Mouse (Mus musculus): ENCODE data around the gene Kank3. TPM values are rescaled to one million over a fixed set of nuclear protein-coding genes. Genes with fewer than 3 reads are reported as not detected.

The Kank3 gene
- polyA plus RNA-seq, 1 experiment from 2014 or later, result 78.8 TPM

Other genes with a start within 250 kb of the Kank3 start
- 53.0 and 56.2 TPM in 2 replicates for gene Zfp414, start 181.4 kb upstream of the Kank3 start, polyA plus RNA-seq (2015; fragmentation: Nextera tagmentation; extraction: Ambion mirVana)
- 1.0 and 1.1 TPM in 2 replicates for gene Pram1, start 172.5 kb upstream of the Kank3 start, polyA plus RNA-seq (2015; fragmentation: Nextera tagmentation; extraction: Ambion mirVana)
- 315 and 351 TPM in 2 replicates for gene Hnrnpm, start 123.7 kb upstream of the Kank3 start, polyA plus RNA-seq (2015; fragmentation: Nextera tagmentation; extraction: Ambion mirVana)
- gene March2, start 91.8 kb upstream of the Kank3 start, polyA plus RNA-seq (2015; fragmentation: Nextera tagmentation; extraction: Ambion mirVana), result 61.8 and 72.0 TPM in 2 replicates
- gene Rab11b, start 50.0 kb upstream of the Kank3 start, polyA plus RNA-seq (2015; fragmentation: Nextera tagmentation; extraction: Ambion mirVana), result 279 and 289 TPM in 2 replicates
- gene Angptl4, start 28.7 kb upstream of the Kank3 start, polyA plus RNA-seq (2015; fragmentation: Nextera tagmentation; extraction: Ambion mirVana), result 46.1 and 48.3 TPM in 2 replicates
- 929 and 1,039 TPM in 2 replicates for gene Rps28, start 14.0 kb downstream of the Kank3 start, polyA plus RNA-seq (2015; fragmentation: Nextera tagmentation; extraction: Ambion mirVana)
- 482 and 489 TPM in 2 replicates for gene Ndufa7, start 14.1 kb downstream of the Kank3 start, polyA plus RNA-seq (2015; fragmentation: Nextera tagmentation; extraction: Ambion mirVana)
- gene Cd320, start 32.6 kb downstream of the Kank3 start, polyA plus RNA-seq (2015; fragmentation: Nextera tagmentation; extraction: Ambion mirVana), result 63.4 and 67.1 TPM in 2 replicates
- gene Gm7029, start 63.3 kb downstream of the Kank3 start, polyA plus RNA-seq (2015; fragmentation: Nextera tagmentation; extraction: Ambion mirVana), result not detected in 2 replicates
- gene Kifc1, start 80.1 kb downstream of the Kank3 start, polyA plus RNA-seq (2015; fragmentation: Nextera tagmentation; extraction: Ambion mirVana), result 8.8 and 9.6 TPM in 2 replicates
- 0.26 TPM in 1 of 2 replicates, not detected in the other for gene Platr17, start 94.6 kb downstream of the Kank3 start, polyA plus RNA-seq (2015; fragmentation: Nextera tagmentation; extraction: Ambion mirVana)
- gene Daxx, start 98.9 kb downstream of the Kank3 start, polyA plus RNA-seq (2015; fragmentation: Nextera tagmentation; extraction: Ambion mirVana), result 44.1 and 50.6 TPM in 2 replicates
- gene Tapbp, start 105.4 kb downstream of the Kank3 start, polyA plus RNA-seq (2015; fragmentation: Nextera tagmentation; extraction: Ambion mirVana), result 57.7 and 70.8 TPM in 2 replicates
- 17.8 and 18.7 TPM in 2 replicates for gene Zbtb22, start 105.4 kb downstream of the Kank3 start, polyA plus RNA-seq (2015; fragmentation: Nextera tagmentation; extraction: Ambion mirVana)
- 49.5 and 51.7 TPM in 2 replicates for gene Rgl2, start 119.0 kb downstream of the Kank3 start, polyA plus RNA-seq (2015; fragmentation: Nextera tagmentation; extraction: Ambion mirVana)
- gene Pfdn6, start 129.8 kb downstream of the Kank3 start, polyA plus RNA-seq (2015; fragmentation: Nextera tagmentation; extraction: Ambion mirVana), result 143 and 151 TPM in 2 replicates
- gene Wdr46, start 130.1 kb downstream of the Kank3 start, polyA plus RNA-seq (2015; fragmentation: Nextera tagmentation; extraction: Ambion mirVana), result 20.2 and 20.6 TPM in 2 replicates
- gene B3galt4, start 141.0 kb downstream of the Kank3 start, polyA plus RNA-seq (2015; fragmentation: Nextera tagmentation; extraction: Ambion mirVana), result 5.5 and 5.6 TPM in 2 replicates
- gene Vps52, start 145.3 kb downstream of the Kank3 start, polyA plus RNA-seq (2015; fragmentation: Nextera tagmentation; extraction: Ambion mirVana), result 49.4 and 50.5 TPM in 2 replicates
- 1,739 and 1,825 TPM in 2 replicates for gene Rps18, start 145.5 kb downstream of the Kank3 start, polyA plus RNA-seq (2015; fragmentation: Nextera tagmentation; extraction: Ambion mirVana)
- gene H2-K1, start 189.8 kb downstream of the Kank3 start, polyA plus RNA-seq (2015; fragmentation: Nextera tagmentation; extraction: Ambion mirVana), result 55.5 and 83.8 TPM in 2 replicates
- 15.0 and 15.2 TPM in 2 replicates for gene Ring1, start 214.2 kb downstream of the Kank3 start, polyA plus RNA-seq (2015; fragmentation: Nextera tagmentation; extraction: Ambion mirVana)
- 40.9 and 41.6 TPM in 2 replicates for gene H2-Ke6, start 217.5 kb downstream of the Kank3 start, polyA plus RNA-seq (2015; fragmentation: Nextera tagmentation; extraction: Ambion mirVana)
- 188 and 191 TPM in 2 replicates for gene Slc39a7, start 221.2 kb downstream of the Kank3 start, polyA plus RNA-seq (2015; fragmentation: Nextera tagmentation; extraction: Ambion mirVana)
- 49.6 and 49.9 TPM in 2 replicates for gene Rxrb, start 221.3 kb downstream of the Kank3 start, polyA plus RNA-seq (2015; fragmentation: Nextera tagmentation; extraction: Ambion mirVana)
- 2.6 and 3.7 TPM in 2 replicates for gene Col11a2, start 228.9 kb downstream of the Kank3 start, polyA plus RNA-seq (2015; fragmentation: Nextera tagmentation; extraction: Ambion mirVana)

All from lung, embryonic 16.5 days (tissue).